Mouse (Mus musculus) MEL (cell line): ENCODE data around the gene Rab7b. TPM values are rescaled to one million over a fixed set of nuclear protein-coding genes. Genes with fewer than 3 reads are reported as not detected.

ENCODE experiments used
- DNase-seq: peaks from one replicate; pipeline ENCODE4 v3.0.0; 2011; ENCODE audit warnings: low read depth, low spot score
- H3K27ac ChIP-seq: 2 replicates; pipeline ENCODE4 v1.5.1; 2012; ENCODE audit warnings: low read depth, mild to moderate bottlenecking, control low read depth, low read length, moderate library complexity; ENCODE audit not compliant: control insufficient read depth
- H3K27me3 ChIP-seq, 2 experiments: fragments of 150-350 bp in 1 of 2; sonication (generic) in 1 of 2; 2 replicates each; pipeline ENCODE4 v1.6.1; 2012; ENCODE audit warnings: low read length in 2 of 2, mild to moderate bottlenecking in 2 of 2, improper control_type of control experiment in 1 of 2, moderate library complexity in 1 of 2; ENCODE audit not compliant: insufficient read depth in 2 of 2, control insufficient read depth in 1 of 2
- H3K36me3 ChIP-seq, 2 experiments: 2 replicates each; pipeline ENCODE4 v1.6.1; 2012 to 2014; ENCODE audit warnings: low read length in 2 of 2, improper control_type of control experiment in 1 of 2, inconsistent platforms in 1 of 2, mild to moderate bottlenecking in 1 of 2; ENCODE audit not compliant: insufficient read depth in 2 of 2, control insufficient read depth in 1 of 2
- H3K4me1 ChIP-seq, 2 experiments: fragments of 150-350 bp in 1 of 2; sonication (generic) in 1 of 2; 2 replicates each; pipeline ENCODE4 v1.6.1; 2012; ENCODE audit warnings: low read length in 2 of 2, improper control_type of control experiment in 1 of 2, mild to moderate bottlenecking in 1 of 2; ENCODE audit not compliant: insufficient read depth in 2 of 2, control insufficient read depth in 1 of 2
- H3K4me3 ChIP-seq, 2 experiments: fragments of 150-350 bp in 1 of 2; sonication (generic) in 1 of 2; 2 replicates each; pipeline ENCODE4 v1.5.1; 2012; ENCODE audit warnings: low read depth in 2 of 2, low read length in 2 of 2, mild to moderate bottlenecking in 2 of 2, moderate library complexity in 2 of 2, control low read depth in 1 of 2, improper control_type of control experiment in 1 of 2; ENCODE audit not compliant: control insufficient read depth in 1 of 2, insufficient read depth in 1 of 2
- H3K79me2 ChIP-seq: 2 replicates; pipeline ENCODE4 v1.6.1; 2012; ENCODE audit warnings: mild to moderate bottlenecking, low read length, moderate library complexity; ENCODE audit not compliant: control insufficient read depth, poor library complexity, insufficient read depth
- H3K9ac ChIP-seq: 2 replicates; pipeline ENCODE4 v1.6.1; 2012; ENCODE audit warnings: low read depth, mild to moderate bottlenecking, control low read depth, low read length, moderate library complexity; ENCODE audit not compliant: control insufficient read depth, poor library complexity, severe bottlenecking
- H3K9me3 ChIP-seq: fragments of 150-350 bp; sonication (generic); replicated peaks from 2 replicates; pipeline ENCODE4 v1.6.1; 2012; ENCODE audit warnings: mild to moderate bottlenecking, low read length, improper control_type of control experiment, moderate library complexity; ENCODE audit not compliant: insufficient read depth
- BHLHE40 ChIP-seq: IDR thresholded peaks from 2 replicates; pipeline ENCODE4 v1.6.1; 2012; ENCODE audit warnings: low read depth, mild to moderate bottlenecking, inconsistent platforms, low read length, improper control_type of control experiment, borderline replicate concordance
- CHD1 ChIP-seq: IDR thresholded peaks from 2 replicates; pipeline ENCODE4 v1.6.1; 2012; ENCODE audit warnings: low read depth, mild to moderate bottlenecking, inconsistent platforms, low read length, improper control_type of control experiment
- CHD2 ChIP-seq: IDR thresholded peaks from 2 replicates; pipeline ENCODE4 v1.6.1; 2011; ENCODE audit warnings: low read length, improper control_type of control experiment
- CTCF ChIP-seq, 3 experiments: IDR thresholded peaks in 2 of 3; conservative IDR thresholded peaks in 1 of 3; 2 replicates each; pipeline ENCODE4 v1.5.1; 2011 to 2012; ENCODE audit warnings: low read length in 3 of 3, low read depth in 2 of 3, mild to moderate bottlenecking in 2 of 3, improper control_type of control experiment in 1 of 3, inconsistent platforms in 1 of 3, mixed read lengths in 1 of 3, moderate library complexity in 1 of 3; ENCODE audit not compliant: control insufficient read depth in 1 of 3, insufficient read depth in 1 of 3, poor library complexity in 1 of 3, severe bottlenecking in 1 of 3
- E2F4 ChIP-seq: IDR thresholded peaks from 2 replicates; pipeline ENCODE4 v1.6.1; 2011; ENCODE audit warnings: low read depth, low read length, improper control_type of control experiment, borderline replicate concordance
- ELF1 ChIP-seq: IDR thresholded peaks from 2 replicates; pipeline ENCODE4 v1.6.1; 2014; ENCODE audit warnings: low read depth, mild to moderate bottlenecking, inconsistent platforms, low read length, improper control_type of control experiment, moderate library complexity
- EP300 ChIP-seq, 2 experiments: IDR thresholded peaks; 2 replicates each; pipeline ENCODE4 v1.6.1; 2011; ENCODE audit warnings: improper control_type of control experiment in 2 of 2, low read length in 2 of 2, low read depth in 1 of 2, mild to moderate bottlenecking in 1 of 2
- ETS1 ChIP-seq: IDR thresholded peaks from 2 replicates; pipeline ENCODE4 v1.6.1; 2012; ENCODE audit warnings: low read depth, mild to moderate bottlenecking, inconsistent platforms, low read length, improper control_type of control experiment, moderate library complexity
- GATA1 ChIP-seq: IDR thresholded peaks from 2 replicates; pipeline ENCODE4 v1.6.1; 2011; ENCODE audit warnings: low read depth, low read length, improper control_type of control experiment
- KAT2A ChIP-seq: conservative IDR thresholded peaks from 2 replicates; pipeline ENCODE4 v1.6.1; 2012; ENCODE audit warnings: low read depth, low read length, improper control_type of control experiment, inconsistent platforms
- MAFK ChIP-seq: IDR thresholded peaks from 2 replicates; pipeline ENCODE4 v1.6.1; 2011; ENCODE audit warnings: low read depth, mild to moderate bottlenecking, low read length, improper control_type of control experiment, borderline replicate concordance
- MAZ ChIP-seq: IDR thresholded peaks from 2 replicates; pipeline ENCODE4 v1.6.1; 2012; ENCODE audit warnings: low read depth, mild to moderate bottlenecking, inconsistent platforms, low read length, improper control_type of control experiment
- MEF2A ChIP-seq: IDR thresholded peaks from 2 replicates; pipeline ENCODE4 v1.6.1; 2014; ENCODE audit warnings: low read depth, mild to moderate bottlenecking, inconsistent platforms, low read length, improper control_type of control experiment; ENCODE audit not compliant: poor library complexity, insufficient replicate concordance, severe bottlenecking; ENCODE audit errors: extremely low read depth
- MXI1 ChIP-seq: IDR thresholded peaks from 2 replicates; pipeline ENCODE4 v1.6.1; 2011; ENCODE audit warnings: mild to moderate bottlenecking, low read depth, low read length, improper control_type of control experiment
- MYB ChIP-seq: IDR thresholded peaks from 2 replicates; pipeline ENCODE4 v1.6.1; 2011; ENCODE audit warnings: mild to moderate bottlenecking, low read depth, low read length, improper control_type of control experiment
- MYC ChIP-seq: IDR thresholded peaks from 2 replicates; pipeline ENCODE4 v1.6.1; 2011; ENCODE audit warnings: low read depth, mild to moderate bottlenecking, low read length, improper control_type of control experiment, moderate library complexity
- NELFE ChIP-seq: IDR thresholded peaks from 2 replicates; pipeline ENCODE4 v1.6.1; 2011; ENCODE audit warnings: low read depth, low read length, improper control_type of control experiment
- POLR2A ChIP-seq, 2 experiments: IDR thresholded peaks; 2 replicates each; pipeline ENCODE4 v1.6.1; 2011 to 2012; ENCODE audit warnings: low read length in 2 of 2, mild to moderate bottlenecking in 2 of 2, control low read depth in 1 of 2, improper control_type of control experiment in 1 of 2, low read depth in 1 of 2, moderate library complexity in 1 of 2; ENCODE audit not compliant: control insufficient read depth in 1 of 2, insufficient read depth in 1 of 2, poor library complexity in 1 of 2
- POLR2AphosphoS2 ChIP-seq: IDR thresholded peaks from 2 replicates; pipeline ENCODE4 v1.6.1; 2011; ENCODE audit warnings: low read length, improper control_type of control experiment
- POLR2AphosphoS5 ChIP-seq: IDR thresholded peaks from 2 replicates; pipeline ENCODE4 v1.6.1; 2012; ENCODE audit warnings: low read depth, borderline replicate concordance, mild to moderate bottlenecking, inconsistent platforms, low read length, moderate library complexity, mixed read lengths
- RCOR1 ChIP-seq: IDR thresholded peaks from 2 replicates; pipeline ENCODE4 v1.6.1; 2012; ENCODE audit warnings: low read depth, mild to moderate bottlenecking, inconsistent platforms, low read length, improper control_type of control experiment
- SIN3A ChIP-seq: IDR thresholded peaks from 2 replicates; pipeline ENCODE4 v1.6.1; 2012; ENCODE audit warnings: low read length, improper control_type of control experiment, inconsistent platforms
- SMC3 ChIP-seq: IDR thresholded peaks from 2 replicates; pipeline ENCODE4 v1.6.1; 2011; ENCODE audit warnings: low read depth, low read length, improper control_type of control experiment
- TAL1 ChIP-seq: IDR thresholded peaks from 2 replicates; pipeline ENCODE4 v1.6.1; 2012; ENCODE audit warnings: mild to moderate bottlenecking, inconsistent platforms, low read length, moderate library complexity, mixed read lengths
- TBP ChIP-seq: IDR thresholded peaks from 2 replicates; pipeline ENCODE4 v1.8.0; 2011; ENCODE audit warnings: low read depth, low read length, improper control_type of control experiment
- UBTF ChIP-seq: IDR thresholded peaks from 2 replicates; pipeline ENCODE4 v1.6.1; 2012; ENCODE audit warnings: low read depth, mild to moderate bottlenecking, inconsistent platforms, low read length, improper control_type of control experiment, moderate library complexity, borderline replicate concordance; ENCODE audit not compliant: insufficient read depth
- USF1 ChIP-seq: IDR thresholded peaks from 2 replicates; pipeline ENCODE4 v1.6.1; 2014; ENCODE audit warnings: low read depth, mild to moderate bottlenecking, inconsistent platforms, low read length, improper control_type of control experiment, moderate library complexity
- USF2 ChIP-seq, 2 experiments: IDR thresholded peaks; 2 replicates each; pipeline ENCODE4 v1.6.1; 2011 to 2012; ENCODE audit warnings: improper control_type of control experiment in 2 of 2, low read length in 2 of 2, borderline replicate concordance in 1 of 2, inconsistent platforms in 1 of 2, low read depth in 1 of 2, mild to moderate bottlenecking in 1 of 2; ENCODE audit not compliant: insufficient read depth in 1 of 2
- ZKSCAN1 ChIP-seq: IDR thresholded peaks from 2 replicates; pipeline ENCODE4 v1.6.1; 2012; ENCODE audit warnings: low read depth, mild to moderate bottlenecking, inconsistent platforms, low read length, improper control_type of control experiment, moderate library complexity
- ZMIZ1 ChIP-seq: IDR thresholded peaks from 2 replicates; pipeline ENCODE4 v1.6.1; 2012; ENCODE audit warnings: low read depth, mild to moderate bottlenecking, inconsistent platforms, low read length, improper control_type of control experiment, moderate library complexity
- ZNF384 ChIP-seq: IDR thresholded peaks from 2 replicates; pipeline ENCODE4 v1.6.1; 2012; ENCODE audit warnings: low read depth, mild to moderate bottlenecking, inconsistent platforms, low read length, improper control_type of control experiment
- polyA plus RNA-seq, 2 experiments: library from polyadenylated mRNA; stranded (reverse) in 1 of 2; unstranded in 1 of 2; fragments of >175 nt in 1 of 2; fragments of >200 nt in 1 of 2; gene quantifications; 2 replicates each; pipeline versions ENCODE4 v1.2.1 to v1.2.4; 2012; ENCODE audit warnings: low replicate concordance in 2 of 2, low read depth in 1 of 2; ENCODE audit not compliant: insufficient read length in 2 of 2, insufficient read depth in 1 of 2, missing spikeins in 1 of 2
- total RNA-seq: library from RNA; depleted of rRNA; stranded (reverse); fragments of 300-350 nt; gene quantifications from 2 replicates; pipeline ENCODE4 v1.2.3, GENCODE M21; 2012

The Rab7b gene
- total and polyA plus RNA-seq, 3 experiments = 0.21 to 0.23 TPM; not detected in 1

- TF ChIP-seq GATA1 = no peak
- no peak for TF ChIP-seq MYC
- TF ChIP-seq ETS1 = no peak
- TF ChIP-seq CHD2 = no peak
- no peak for TF ChIP-seq SMC3
- no peak for TF ChIP-seq KAT2A
- no peak for TF ChIP-seq RCOR1
- TF ChIP-seq, all 39 proteins: peak for 0
- Histone ChIP-seq H3K4me1 (peaks cover 2 to 21% of the 10 kb centered on the region in 2 experiments; a peak in 3 of 4 replicates), H3K27me3 (peaks cover 2 to 6% of the 10 kb centered on the region in 2 experiments; a peak in 3 of 4 replicates), H3K79me2 (no peaks in the 10 kb centered on the region), H3K4me3 (no peak overlapping the region), H3K9me3 (no peaks in the 10 kb centered on the region), H3K36me3 (peaks cover 0 to 16% of the 10 kb centered on the region in 2 experiments; a peak in 2 of 4 replicates), H3K27ac (no peak overlapping the region), H3K9ac (no peak overlapping the region)
- DNase-seq = no peak
Observed at GRCm38 (mm10) chr1:131734657-131735273, 46.3 kb downstream of the Rab7b start.

DNA sequence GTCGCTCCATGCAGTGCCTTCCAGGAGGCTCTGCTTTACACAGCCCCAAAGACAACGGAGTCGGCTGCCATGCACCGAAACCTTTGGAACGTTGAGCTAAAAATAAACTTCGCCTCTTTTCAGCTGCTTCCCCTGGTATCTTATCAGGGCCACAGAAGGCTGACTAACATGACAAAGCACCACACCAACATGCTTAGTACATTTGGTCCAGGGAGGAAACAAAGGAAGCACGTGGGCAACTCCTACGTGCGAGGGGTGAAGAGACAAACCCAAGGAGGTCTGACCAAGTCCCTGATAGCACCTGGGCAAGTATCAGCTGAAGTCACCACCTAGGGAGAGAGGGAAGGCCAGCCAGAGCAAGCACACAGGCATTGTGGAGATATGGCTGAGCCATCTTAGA lies 48.0 kb downstream of the Rab7b start:
- H3K9ac ChIP-seq = no peak overlapping the region
- peaks cover 1 to 6% of the 10 kb centered on the region in 2 experiments; a peak in 3 of 4 replicates for H3K27me3 ChIP-seq
- H3K4me1 ChIP-seq = peaks cover 2 to 21% of the 10 kb centered on the region in 2 experiments; a peak in 3 of 4 replicates
- H3K4me3 ChIP-seq = no peak overlapping the region
- H3K36me3 ChIP-seq = peaks cover 0 to 16% of the 10 kb centered on the region in 2 experiments; a peak in 2 of 4 replicates
- H3K79me2 ChIP-seq = no peaks in the 10 kb centered on the region
- no peak overlapping the region for H3K27ac ChIP-seq
- peak; percentile 60 for DNase-seq
- H3K9me3 ChIP-seq = no peaks in the 10 kb centered on the region
- TF ChIP-seq USF2 (IDR thresholded peaks at IDR 0.05; ENCODE audit: borderline replicate concordance in 1 of 2, insufficient read depth in 1 of 2, low read depth in 1 of 2, low read length in 2 of 2) = no peak
- peak; percentile 47 for TF ChIP-seq SIN3A
- TF ChIP-seq MYB = peak; percentile 45; the same call in 1 of the 2 replicates
- no peak for TF ChIP-seq POLR2AphosphoS5
- no peak for TF ChIP-seq ZNF384
- peak; percentile 82 for TF ChIP-seq BHLHE40
- peak; percentile 32 for TF ChIP-seq TAL1
- TF ChIP-seq KAT2A = no peak
- no peak for TF ChIP-seq CTCF (IDR thresholded peaks at IDR 0.05 in 2 of 3, conservative IDR thresholded peaks at IDR 0.05 in 1 of 3; ENCODE audit: control insufficient read depth in 1 of 3, insufficient read depth in 1 of 3, low read depth in 2 of 3, low read length in 3 of 3, poor library complexity in 1 of 3, severe bottlenecking in 1 of 3)
- no peak for TF ChIP-seq E2F4
- no peak for TF ChIP-seq UBTF
- TF ChIP-seq ELF1 = no peak
- TF ChIP-seq MAZ = no peak
- peak; percentile 41 to 77; a peak in 3 of 4 replicates for TF ChIP-seq EP300 (IDR thresholded peaks at IDR 0.05; ENCODE audit: low read depth in 1 of 2, low read length in 2 of 2)
- TF ChIP-seq ZMIZ1 = no peak
- TF ChIP-seq MAFK = no peak
- peak; percentile 67 for TF ChIP-seq USF1
- TF ChIP-seq MEF2A = peak; percentile 95; the same call in 1 of the 2 replicates
- TF ChIP-seq MXI1 = peak; percentile 80
- no peak for TF ChIP-seq POLR2AphosphoS2
- TF ChIP-seq TBP = no peak
- no peak for TF ChIP-seq POLR2A (IDR thresholded peaks at IDR 0.05; ENCODE audit: control insufficient read depth in 1 of 2, insufficient read depth in 1 of 2, low read depth in 1 of 2, low read length in 2 of 2, poor library complexity in 1 of 2)
- no peak for TF ChIP-seq NELFE
- TF ChIP-seq GATA1 = peak; percentile 75
- TF ChIP-seq ZKSCAN1 = no peak
- no peak for TF ChIP-seq CHD1
